Mouse (Mus musculus) liver, embryonic 14.5 days (tissue): ENCODE data around the gene Cfh.
"Not testable (repeated sequence)": the region's sequence is repeated elsewhere in the genome, so short reads cannot be mapped to it uniquely, and the experiment has no call there.

ENCODE experiments used
- CTCF ChIP-seq: IDR thresholded peaks from 2 replicates; pipeline ENCODE4 v1.5.1; 2016; ENCODE audit warnings: antibody characterized with exemption, low read depth, control low read depth
- EP300 ChIP-seq: IDR thresholded peaks from 2 replicates; pipeline ENCODE4 v1.6.1; 2016; ENCODE audit warnings: antibody characterized with exemption, low read depth

GRCm38 (mm10) chr1:140183664-140184063 lies at the start of gene Cfh:
- not testable (repeated sequence) for TF ChIP-seq CTCF, EP300
